Mouse (Mus musculus) heart, adult 2 months (tissue): Measurements from ENCODE around the gene Cd3eap. TPM values are rescaled to one million over a fixed set of nuclear protein-coding genes. Genes with fewer than 3 reads are reported as not detected.

Experiments
- DNase-seq, 2 experiments: peaks; one replicate each; pipeline ENCODE4 v3.0.0; 2021
- H3K27ac ChIP-seq: fragments of 200-600 bp; 2 replicates; pipeline ENCODE4 v1.8.1; 2022
- H3K27me3 ChIP-seq: fragments of 200-500 bp; 2 replicates; pipeline ENCODE4 v1.6.1; 2012; ENCODE audit warnings: mild to moderate bottlenecking, low read length, inconsistent platforms, mixed read lengths; ENCODE audit not compliant: control insufficient read depth, insufficient read depth
- H3K36me3 ChIP-seq: fragments of 200-500 bp; 2 replicates; pipeline ENCODE4 v1.6.1; 2012; ENCODE audit warnings: low read length, inconsistent platforms; ENCODE audit not compliant: control insufficient read depth, insufficient read depth
- H3K4me1 ChIP-seq: fragments of 200-500 bp; 2 replicates; pipeline ENCODE4 v1.6.1; 2011; ENCODE audit warnings: low read length; ENCODE audit not compliant: control insufficient read depth, insufficient read depth
- H3K4me3 ChIP-seq: fragments of 200-600 bp; 2 replicates; pipeline ENCODE4 v1.8.1; 2022
- H3K79me2 ChIP-seq: fragments of 200-500 bp; replicated peaks from 2 replicates; pipeline ENCODE4 v1.6.1; 2012; ENCODE audit warnings: mild to moderate bottlenecking, inconsistent platforms, low read length, moderate library complexity, mixed read lengths; ENCODE audit not compliant: control insufficient read depth, insufficient read depth
- H3K9ac ChIP-seq: fragments of 200-500 bp; 2 replicates; pipeline ENCODE4 v1.6.1; 2012; ENCODE audit warnings: low read depth, mild to moderate bottlenecking, control low read depth, inconsistent platforms, low read length, mixed read lengths
- CTCF ChIP-seq: fragments of 200-600 bp; IDR thresholded peaks from 2 replicates; pipeline ENCODE4 v1.8.1; 2022; ENCODE audit warnings: antibody characterized with exemption, mild to moderate bottlenecking, moderate library complexity
- EP300 ChIP-seq: fragments of 200-500 bp; IDR thresholded peaks from 2 replicates; pipeline ENCODE4 v1.6.1; 2011; ENCODE audit warnings: low read depth, low read length, control low read depth; ENCODE audit not compliant: insufficient read depth
- POLR2A ChIP-seq: fragments of 200-500 bp; IDR thresholded peaks from 2 replicates; pipeline ENCODE4 v1.6.1; 2011; ENCODE audit warnings: mild to moderate bottlenecking, low read depth, low read length, control low read depth; ENCODE audit not compliant: insufficient read depth
- WGBS: fragments of 180-500 bp; shearing (Covaris S2); methylation state at CpG from one replicate; pipeline ENCODE4 v1.1.7; 2018; 5-methylcytosine and 5-hydroxymethylcytosine counted together
- intact Hi-C: fragments of 180-260 bp; cut with DNase I; formaldehyde crosslinking; loops from one replicate; pipeline ENCODE4 v1.15.1; 2025
- polyA plus RNA-seq: library from polyadenylated mRNA; depleted of rRNA; stranded (reverse); fragments of >200 nt; gene quantifications from 2 replicates; pipeline ENCODE4 v1.2.3, GENCODE M21; 2012
- total RNA-seq, 2 experiments: library from RNA; stranded (reverse); gene quantifications; 2 replicates each; pipeline ENCODE4 v1.2.3; 2021

Cd3eap gene
- total and polyA plus RNA-seq, 3 experiments = 4.7 to 9.7 (median 9.3) TPM

- Histone ChIP-seq H3K9ac (peak overlapping the region; percentile 85), H3K27ac (peak overlapping the region; percentile 93), H3K4me3 (peak overlapping the region; percentile 77), H3K4me1 (peaks cover 12% of the 10 kb centered on the region), H3K27me3 (no peaks in the 10 kb centered on the region), H3K79me2 (no peaks in the 10 kb centered on the region), H3K36me3 (no peaks in the 10 kb centered on the region; the same call in 1 of the 2 replicates)
- peak; percentile 91 to 95 for DNase-seq
- intact Hi-C loops = loop anchor here (2.0 to 5.0 kb wide), 3 partner anchors 16 to 134 kb away; partner anchors contain the start of genes Ercc1 and Opa3
- 0 out of 2 replicates have a peak, but pooled peaks have one; percentile 11 for TF ChIP-seq CTCF
- peak; percentile 44; the same call in 1 of the 2 replicates for TF ChIP-seq POLR2A
- TF ChIP-seq EP300 = 0 out of 2 replicates have a peak, but pooled peaks have one; percentile 60
- WGBS = under 1% methylated on average over 27 of the region's 27 CpGs
Measured at GRCm38 (mm10) chr7:19360944-19361343, 1.7 kb upstream of the Cd3eap start.

DNA sequence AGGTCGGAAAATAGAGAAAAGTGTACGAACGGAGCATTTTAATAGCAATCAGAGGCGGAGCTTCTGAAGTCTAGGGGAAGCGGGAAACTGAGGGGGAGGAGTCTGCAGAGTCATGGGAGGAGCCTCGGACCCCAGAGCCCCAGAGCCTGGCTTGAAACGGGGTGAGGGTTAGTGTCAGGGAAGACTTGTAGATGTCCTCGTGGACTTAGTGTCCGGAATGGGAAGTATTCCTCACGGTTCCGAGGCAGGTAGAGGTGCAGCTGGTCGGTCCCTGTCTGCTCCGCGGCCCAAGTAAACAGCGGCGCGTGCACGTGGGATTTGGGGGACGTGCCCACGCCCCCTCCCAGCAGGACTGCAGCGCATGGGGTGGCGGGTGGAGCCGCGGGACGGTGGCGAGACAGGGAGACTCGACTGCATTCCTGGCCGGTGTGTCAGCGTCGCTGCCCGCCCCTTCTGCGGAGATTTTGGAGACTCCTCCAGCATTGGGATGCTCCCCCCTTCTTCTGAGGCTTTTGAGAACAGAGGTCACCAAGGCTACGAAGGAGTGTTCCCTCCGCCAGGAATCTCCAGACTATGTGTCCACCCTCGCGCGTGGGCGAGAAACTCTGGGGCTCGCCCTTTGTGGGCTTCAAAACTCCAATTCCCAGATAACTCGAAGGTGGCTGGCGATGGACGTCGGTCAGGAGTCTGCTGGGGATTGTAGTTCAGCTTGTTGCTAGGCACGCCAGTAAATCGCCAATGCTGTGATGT, 784 bp upstream of the Cd3eap start:
- intact Hi-C loops = loop anchor here (2.0 to 5.0 kb wide), 3 partner anchors 15 to 133 kb away; partner anchors contain the start of genes Ercc1 and Opa3
- Histone ChIP-seq H3K4me3 (peak overlapping the region; percentile 77), H3K27ac (peak overlapping the region; percentile 93), H3K9ac (peak overlapping the region; percentile 70), H3K27me3 (no peaks in the 10 kb centered on the region), H3K4me1 (peaks cover 9% of the 10 kb centered on the region), H3K79me2 (no peaks in the 10 kb centered on the region), H3K36me3 (no peaks in the 10 kb centered on the region; the same call in 1 of the 2 replicates)
- TF ChIP-seq EP300 = 0 out of 2 replicates have a peak, but pooled peaks have one; percentile 39
- TF ChIP-seq CTCF = no peak
- TF ChIP-seq POLR2A = no peak
- DNase-seq = peak; percentile 81 to 83
- under 1% methylated on average over 45 of the region's 45 CpGs for WGBS

DNA sequence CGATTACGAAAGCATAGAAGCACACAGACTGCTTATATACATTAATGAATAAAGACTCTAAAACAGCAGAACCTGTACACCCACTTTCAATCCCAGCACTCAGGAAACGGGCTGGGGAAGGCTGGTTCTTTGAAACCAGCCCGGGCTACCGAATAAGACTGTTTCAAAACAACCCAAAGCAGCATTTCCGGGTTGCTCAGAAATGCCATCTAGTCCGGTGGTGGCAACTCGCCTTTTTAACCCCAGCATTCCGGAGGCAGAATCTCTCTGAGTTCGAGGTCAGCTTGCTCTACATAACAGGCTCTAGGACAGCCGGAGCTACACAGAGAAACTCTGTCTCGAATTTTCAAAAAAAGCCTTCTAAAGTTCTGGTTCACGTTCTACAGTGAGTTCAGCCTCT, 649 bp downstream of the Cd3eap start:
- H3K36me3 ChIP-seq = no peaks in the 10 kb centered on the region; the same call in 1 of the 2 replicates
- no peak overlapping the region; the same call in 1 of the 2 replicates for H3K27ac ChIP-seq
- intact Hi-C loops = no loop called here
- no peak overlapping the region for H3K9ac ChIP-seq
- peaks cover 9% of the 10 kb centered on the region for H3K4me1 ChIP-seq
- H3K4me3 ChIP-seq = peak overlapping the region; percentile 77
- DNase-seq = no peak
- no peaks in the 10 kb centered on the region for H3K79me2 ChIP-seq
- no peaks in the 10 kb centered on the region for H3K27me3 ChIP-seq
- TF ChIP-seq POLR2A (no peak), EP300 (no peak), CTCF (no peak)
- 16% methylated on average over 13 of the region's 13 CpGs for WGBS

- Histone ChIP-seq H3K4me3 (no peak overlapping the region), H3K9ac (no peak overlapping the region), H3K4me1 (peaks cover 4% of the 10 kb centered on the region), H3K79me2 (no peaks in the 10 kb centered on the region), H3K27ac (no peak overlapping the region), H3K27me3 (no peaks in the 10 kb centered on the region), H3K36me3 (no peaks in the 10 kb centered on the region)
- no peak for TF ChIP-seq POLR2A
- no peak for TF ChIP-seq CTCF
- no peak for TF ChIP-seq EP300
- intact Hi-C loops = no loop called here
- no peak for DNase-seq
- WGBS = 88% methylated on average over 25 of the region's 25 CpGs
Measured at GRCm38 (mm10) chr7:19357381-19358375, 1.6 kb downstream of the Cd3eap start.

GRCm38 (mm10) chr7:19356311-19356710, 3.0 kb downstream of the Cd3eap start:
- H3K27ac ChIP-seq = no peak overlapping the region
- H3K36me3 ChIP-seq = no peaks in the 10 kb centered on the region
- intact Hi-C loops = no loop called here
- TF ChIP-seq POLR2A (no peak), CTCF (no peak), EP300 (no peak)
- no peaks in the 10 kb centered on the region for H3K27me3 ChIP-seq
- H3K9ac ChIP-seq = no peak overlapping the region
- no peak overlapping the region for H3K4me3 ChIP-seq
- no peaks in the 10 kb centered on the region for H3K79me2 ChIP-seq
- WGBS = 72% methylated on average over 10 of the region's 10 CpGs
- peaks cover 1% of the 10 kb centered on the region; the same call in 1 of the 2 replicates for H3K4me1 ChIP-seq
- DNase-seq = no peak
